13 mouse cellular contexts compared by ENCODE assay signal in the genomic region with DNA sequence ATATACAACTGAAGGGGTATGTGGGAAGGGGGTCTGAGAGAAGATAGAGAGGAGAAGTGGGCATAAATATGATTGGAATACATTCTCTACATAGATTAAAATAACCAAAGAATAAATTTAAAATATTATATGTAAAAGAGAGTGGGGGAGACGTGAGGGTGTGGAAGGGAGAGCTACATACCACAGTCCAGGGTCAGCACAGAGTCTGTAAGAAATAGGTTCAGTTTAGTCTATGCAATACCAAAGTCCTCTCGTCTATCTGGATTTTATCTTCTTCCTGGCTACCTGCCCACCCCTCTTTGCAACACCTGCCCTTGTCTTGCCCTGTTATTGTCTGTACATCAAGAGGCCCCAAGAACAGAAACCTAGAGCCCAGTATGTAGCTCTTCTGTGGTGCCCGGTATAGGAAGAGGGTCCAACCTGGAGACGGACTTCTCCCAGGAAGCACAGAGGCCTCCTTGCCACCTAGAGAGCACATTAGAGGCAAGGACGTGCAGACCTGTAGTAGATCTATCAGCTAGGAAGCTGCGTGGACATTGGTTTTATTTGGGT.
"Had no signal": no experiment of that assay in that cellular context is flagged by ENCODE, and none has a peak within 500 bp of the region (broad histone marks: within the 10 kb centered on the region; RNA-seq: fewer than 3 reads in every experiment).

No protein-coding gene starts in this region.

- H3K9ac ChIP-seq: limb, embryonic 13.5 days; liver, embryonic 14.5 days; neural tube, embryonic 12.5 days had no signal

- H3K4me1 ChIP-seq: limb, embryonic 13.5 days; neural tube, embryonic 12.5 days had no signal

- H3K27ac ChIP-seq: layer of hippocampus, adult 2 months; limb, embryonic 13.5 days; liver, embryonic 14.5 days; midbrain, embryonic 10.5 days; neural tube, embryonic 12.5 days had no signal

- DNase-seq: kidney, adult 8-10 months; kidney, postnatal 4 days; left cerebral cortex, postnatal 4 days; lung, adult 2 months; lung, postnatal 4 days; midbrain, embryonic 14.5 days; spleen, adult 18-20 months had no signal

- H3K4me3 ChIP-seq: layer of hippocampus, adult 2 months; limb, embryonic 13.5 days; midbrain, embryonic 10.5 days; neural tube, embryonic 12.5 days had no signal

- H3K27me3 ChIP-seq: limb, embryonic 13.5 days; neural tube, embryonic 12.5 days had no signal

- H3K36me3 ChIP-seq: limb, embryonic 13.5 days; midbrain, embryonic 10.5 days; neural tube, embryonic 12.5 days had no signal

- H3K9me3 ChIP-seq: limb, embryonic 13.5 days; midbrain, embryonic 10.5 days; neural tube, embryonic 12.5 days had no signal

- ATAC-seq: inflammation-experienced regulatory T-cells, adult 6 months had no signal

- H3K4me2 ChIP-seq: limb, embryonic 13.5 days; neural tube, embryonic 12.5 days had no signal
